Mouse (Mus musculus) T-cell, adult 66 days (primary cell): Measurements from ENCODE around the gene Ltb4r2. TPM values are rescaled to one million over a fixed set of nuclear protein-coding genes. Genes with fewer than 3 reads are reported as not detected.

Experiments used
- total RNA-seq, 2 experiments: library from RNA; stranded (reverse); gene quantifications; 3 replicates in 1 of 2; 4 replicates in 1 of 2; pipeline ENCODE4 v1.2.4; 2023

Gene Ltb4r2
- total RNA-seq = 1 to 10 TPM; 1.4 to 1.5 TPM

GRCm38 (mm10) chr14:55761163-55761562 is at the start of gene Ltb4r2:
Ltb4r2 (plus strand) TSS chr14:55761428.

GRCm38 (mm10) chr14:55713729-55714122 is 47.5 kb upstream of the Ltb4r2 start, which contains the start of gene Tgm1:
Tgm1 (minus strand) TSS chr14:55713926.

GRCm38 (mm10) chr14:55721700-55722437 is 39.4 kb upstream of the Ltb4r2 start, which contains the start of gene Rabggta:
Rabggta (minus strand) TSS chr14:55722263.

GRCm38 (mm10) chr14:55745180-55745860 is 15.9 kb upstream of the Ltb4r2 start, which contains the start of the genes Dhrs1 and Nop9:
Dhrs1 (minus strand) TSS chr14:55745690.
Nop9 (plus strand) TSS chr14:55745693.

GRCm38 (mm10) chr14:55758363-55758784 is 2.9 kb upstream of the Ltb4r2 start, which contains the start of gene Cideb:
Cideb (minus strand) TSS chr14:55758458.

GRCm38 (mm10) chr14:55765696-55766095 is 4.5 kb downstream of the Ltb4r2 start, which contains the start of gene Ltb4r1:
Ltb4r1 (plus strand) TSS chr14:55765962.

GRCm38 (mm10) chr14:55783958-55784235 is 22.7 kb downstream of the Ltb4r2 start, which contains the start of gene Adcy4:
Adcy4 (minus strand) TSS chr14:55784095.

GRCm38 (mm10) chr14:55788256-55789050 is 27.2 kb downstream of the Ltb4r2 start, which contains the start of gene Ripk3:
Ripk3 (minus strand) TSS chr14:55788865.

Other genes with a start within 250 kb of the Ltb4r2 start
- gene Nrl, start 236.4 kb upstream of the Ltb4r2 start, total RNA-seq = not detected
- 10 to 100 TPM; 12.3 to 20.4 TPM for gene Pck2, start 221.2 kb upstream of the Ltb4r2 start, total RNA-seq
- gene Dcaf11, start 201.4 kb upstream of the Ltb4r2 start, total RNA-seq = 10 to 100 TPM; 73.6 to 74.9 TPM
- gene A730061H03Rik, start 201.0 kb upstream of the Ltb4r2 start, total RNA-seq = 1 to 10 TPM; 4.9 to 6.6 TPM
- not detected for gene Fitm1, start 185.8 kb upstream of the Ltb4r2 start, total RNA-seq
- 100 to 1,000 TPM; 310 to 383 TPM for gene Psme1, start 183.3 kb upstream of the Ltb4r2 start, total RNA-seq
- gene Emc9, start 176.1 kb upstream of the Ltb4r2 start, total RNA-seq = 10 to 100 TPM; 23.4 to 24.2 TPM
- gene Psme2, start 170.3 kb upstream of the Ltb4r2 start, total RNA-seq = 100 to 1,000 TPM; 462 to 464 TPM
- 100 to 1,000 TPM; 112 to 116 TPM for gene Rnf31, start 169.7 kb upstream of the Ltb4r2 start, total RNA-seq
- 100 to 1,000 TPM; 104 to 137 TPM for gene Irf9, start 157.9 kb upstream of the Ltb4r2 start, total RNA-seq
- gene Rec8, start 143.4 kb upstream of the Ltb4r2 start, total RNA-seq = 1 to 10 TPM in 1 of 2 experiments, not detected in 1; 1.3 TPM
- 10 to 100 TPM; 70.5 to 88.4 TPM for gene Ipo4, start 125.5 kb upstream of the Ltb4r2 start, total RNA-seq
- 1 to 10 TPM; 4.0 to 4.6 TPM for gene Gm49378, start 123.5 kb upstream of the Ltb4r2 start, total RNA-seq
- 10 to 100 TPM; 43.9 to 52.9 TPM for gene Tm9sf1, start 117.6 kb upstream of the Ltb4r2 start, total RNA-seq
- gene Tssk4, start 111.2 kb upstream of the Ltb4r2 start, total RNA-seq = 1 to 10 TPM; 4.1 to 5.9 TPM
- gene Mdp1, start 100.9 kb upstream of the Ltb4r2 start, total RNA-seq = 10 to 100 TPM; 44.5 to 56.7 TPM
- 10 to 100 TPM; 19.3 to 25.8 TPM for gene Gmpr2, start 89.5 kb upstream of the Ltb4r2 start, total RNA-seq
- gene Nedd8, start 89.3 kb upstream of the Ltb4r2 start, total RNA-seq = 100 to 1,000 TPM; 182 to 187 TPM
- gene Tinf2, start 79.6 kb upstream of the Ltb4r2 start, total RNA-seq = 100 to 1,000 TPM in 1 of 2 experiments, 10 to 100 TPM in 1; 94.4 to 113 TPM
- 1 to 10 TPM; 4.4 to 4.9 TPM for gene Tgm1, start 47.5 kb upstream of the Ltb4r2 start, total RNA-seq
- gene Rabggta, start 39.2 kb upstream of the Ltb4r2 start, total RNA-seq = 100 to 1,000 TPM in 1 of 2 experiments, 10 to 100 TPM in 1; 82.0 to 104 TPM
- gene Dhrs1, start 15.7 kb upstream of the Ltb4r2 start, total RNA-seq = 10 to 100 TPM; 16.5 to 19.4 TPM
- gene Nop9, start 15.7 kb upstream of the Ltb4r2 start, total RNA-seq = 10 to 100 TPM; 31.3 to 38.2 TPM
- gene Cideb, start 3.0 kb upstream of the Ltb4r2 start, total RNA-seq = not detected
- under 1 TPM; 0.52 to 0.95 TPM for gene Ltb4r1, start 4.5 kb downstream of the Ltb4r2 start, total RNA-seq
- 1 to 10 TPM in 1 of 2 experiments, under 1 TPM in 1; 0.15 to 1.0 TPM for gene Adcy4, start 22.7 kb downstream of the Ltb4r2 start, total RNA-seq
- 10 to 100 TPM; 55.9 to 66.9 TPM for gene Ripk3, start 27.4 kb downstream of the Ltb4r2 start, total RNA-seq
- not detected for gene Nfatc4, start 61.7 kb downstream of the Ltb4r2 start, total RNA-seq
- 1 to 10 TPM; 1.1 to 6.0 TPM for gene Nynrin, start 92.6 kb downstream of the Ltb4r2 start, total RNA-seq
- gene Cbln3, start 123.0 kb downstream of the Ltb4r2 start, total RNA-seq = not detected
- 10 to 100 TPM; 68.1 to 75.9 TPM for gene Khnyn, start 123.5 kb downstream of the Ltb4r2 start, total RNA-seq
- gene Sdr39u1, start 138.9 kb downstream of the Ltb4r2 start, total RNA-seq = 10 to 100 TPM; 32.2 to 52.6 TPM
- 1 to 10 TPM in 1 of 2 experiments, not detected in 1; 1.2 TPM for gene Cma1, start 183.2 kb downstream of the Ltb4r2 start, total RNA-seq
- gene Cma2, start 189.6 kb downstream of the Ltb4r2 start, total RNA-seq = not detected